Mouse (Mus musculus): ENCODE data around the gene Ice1. TPM values are rescaled to one million over a fixed set of nuclear protein-coding genes. Genes with fewer than 3 reads are reported as not detected.

Ice1 gene
- polyA plus RNA-seq, 1 experiment from 2014 or later: 28.9 TPM

DNA sequence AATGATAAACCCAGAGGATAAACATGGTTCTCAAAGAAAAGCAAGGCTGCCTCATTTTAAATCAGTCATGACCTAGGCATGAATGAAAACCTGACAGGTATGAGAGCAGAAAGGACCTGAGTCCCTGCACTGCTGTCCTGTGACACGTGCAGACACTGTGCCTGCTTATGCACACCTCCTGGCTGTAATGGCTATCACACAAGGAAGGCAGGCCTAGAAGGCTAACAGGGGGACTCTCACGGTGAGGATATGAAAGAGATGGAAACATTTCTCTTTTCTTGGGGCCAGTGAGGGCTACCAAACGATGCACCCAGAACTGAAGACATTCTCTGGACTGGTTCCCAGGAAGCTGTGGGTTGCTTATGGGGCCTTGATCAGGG is 6.6 kb upstream of the Ice1 start:
- Histone ChIP-seq H3K27ac (ENCODE audit: low read depth, low read length) (no peak overlapping the region), H3K27me3 (ENCODE audit: control insufficient read depth, insufficient read depth, low read length) (no peaks in the 10 kb centered on the region), H3K4me2 (no peak overlapping the region), H3K4me1 (ENCODE audit: control insufficient read depth, insufficient read depth, low read length) (no peaks in the 10 kb centered on the region), H3K36me3 (ENCODE audit: control insufficient read depth, insufficient read depth, low read length) (no peaks in the 10 kb centered on the region), H3K4me3 (ENCODE audit: low read depth, low read length) (no peak overlapping the region), H3K9me3 (ENCODE audit: control insufficient read depth, low read length) (no peaks in the 10 kb centered on the region), H3K9ac (ENCODE audit: low read length) (no peak overlapping the region)
- peak; percentile 54; the same call in 1 of the 2 replicates for ATAC-seq (ENCODE audit: low FRiP score)
- DNase-seq (ENCODE audit: low spot score, missing footprints): no peak
- WGBS: 40% methylated on average over 3 of the region's 3 CpGs

GRCm38 (mm10) chr13:70643408-70644082 is 6.1 kb upstream of the Ice1 start:
- WGBS: 22% methylated on average over 10 of the region's 10 CpGs
- H3K4me2 ChIP-seq: no peak overlapping the region
- H3K4me3 ChIP-seq (ENCODE audit: low read depth, low read length): no peak overlapping the region
- no peaks in the 10 kb centered on the region for H3K27me3 ChIP-seq (ENCODE audit: control insufficient read depth, insufficient read depth, low read length)
- H3K9me3 ChIP-seq (ENCODE audit: control insufficient read depth, low read length): no peaks in the 10 kb centered on the region
- no peak overlapping the region for H3K9ac ChIP-seq (ENCODE audit: low read length)
- H3K4me1 ChIP-seq (ENCODE audit: control insufficient read depth, insufficient read depth, low read length): no peaks in the 10 kb centered on the region
- H3K36me3 ChIP-seq (ENCODE audit: control insufficient read depth, insufficient read depth, low read length): no peaks in the 10 kb centered on the region
- DNase-seq (ENCODE audit: low spot score, missing footprints) (peak; percentile 97), ATAC-seq (ENCODE audit: low FRiP score) (peak; percentile 61)
- no peak overlapping the region for H3K27ac ChIP-seq (ENCODE audit: low read depth, low read length)

GRCm38 (mm10) chr13:70641941-70642340 is 4.5 kb upstream of the Ice1 start:
- Histone ChIP-seq H3K27me3 (ENCODE audit: control insufficient read depth, insufficient read depth, low read length) (no peaks in the 10 kb centered on the region), H3K36me3 (ENCODE audit: control insufficient read depth, insufficient read depth, low read length) (no peaks in the 10 kb centered on the region), H3K27ac (ENCODE audit: low read depth, low read length) (no peak overlapping the region), H3K4me3 (ENCODE audit: low read depth, low read length) (no peak overlapping the region), H3K9ac (ENCODE audit: low read length) (no peak overlapping the region), H3K4me1 (ENCODE audit: control insufficient read depth, insufficient read depth, low read length) (no peaks in the 10 kb centered on the region), H3K4me2 (no peak overlapping the region), H3K9me3 (ENCODE audit: control insufficient read depth, low read length) (no peaks in the 10 kb centered on the region)
- no peak for ATAC-seq (ENCODE audit: low FRiP score)
- DNase-seq (ENCODE audit: low spot score, missing footprints): no peak
- WGBS: 75% methylated on average over 4 of the region's 4 CpGs

- Histone ChIP-seq H3K9ac (ENCODE audit: low read length) (no peak overlapping the region), H3K4me1 (ENCODE audit: control insufficient read depth, insufficient read depth, low read length) (peaks cover 4% of the 10 kb centered on the region), H3K9me3 (ENCODE audit: control insufficient read depth, low read length) (no peaks in the 10 kb centered on the region), H3K36me3 (ENCODE audit: control insufficient read depth, insufficient read depth, low read length) (no peaks in the 10 kb centered on the region), H3K4me3 (ENCODE audit: low read depth, low read length) (no peak overlapping the region), H3K4me2 (no peak overlapping the region), H3K27ac (ENCODE audit: low read depth, low read length) (no peak overlapping the region), H3K27me3 (ENCODE audit: control insufficient read depth, insufficient read depth, low read length) (no peaks in the 10 kb centered on the region)
- 89% methylated on average over 5 of the region's 5 CpGs for WGBS
- ATAC-seq (ENCODE audit: low FRiP score) (no peak), DNase-seq (ENCODE audit: low spot score, missing footprints) (no peak)
These were observed 3.9 kb upstream of the Ice1 start for GRCm38 (mm10) chr13:70641381-70641780.

DNA sequence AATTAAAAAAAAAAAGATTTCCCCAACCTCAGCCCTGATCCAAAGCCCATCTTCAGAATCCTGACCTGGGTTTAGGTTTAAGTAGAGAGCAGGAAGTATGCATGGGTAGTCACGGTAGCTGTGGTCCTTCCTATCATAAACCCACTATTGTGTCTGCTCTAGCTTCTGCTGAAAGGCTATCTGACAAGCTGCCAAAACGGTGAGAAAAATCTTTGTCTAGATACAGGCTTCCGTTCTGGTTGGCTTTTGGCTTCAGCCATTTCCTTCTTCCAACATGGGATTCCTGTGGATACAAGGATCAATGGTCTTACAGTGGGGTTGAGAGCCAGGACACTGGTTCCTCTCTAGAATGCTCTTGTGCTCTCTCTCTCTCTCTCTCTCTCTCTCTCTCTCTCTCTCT is 2.2 kb upstream of the Ice1 start:
- DNase-seq (ENCODE audit: low spot score, missing footprints): no peak

DNA sequence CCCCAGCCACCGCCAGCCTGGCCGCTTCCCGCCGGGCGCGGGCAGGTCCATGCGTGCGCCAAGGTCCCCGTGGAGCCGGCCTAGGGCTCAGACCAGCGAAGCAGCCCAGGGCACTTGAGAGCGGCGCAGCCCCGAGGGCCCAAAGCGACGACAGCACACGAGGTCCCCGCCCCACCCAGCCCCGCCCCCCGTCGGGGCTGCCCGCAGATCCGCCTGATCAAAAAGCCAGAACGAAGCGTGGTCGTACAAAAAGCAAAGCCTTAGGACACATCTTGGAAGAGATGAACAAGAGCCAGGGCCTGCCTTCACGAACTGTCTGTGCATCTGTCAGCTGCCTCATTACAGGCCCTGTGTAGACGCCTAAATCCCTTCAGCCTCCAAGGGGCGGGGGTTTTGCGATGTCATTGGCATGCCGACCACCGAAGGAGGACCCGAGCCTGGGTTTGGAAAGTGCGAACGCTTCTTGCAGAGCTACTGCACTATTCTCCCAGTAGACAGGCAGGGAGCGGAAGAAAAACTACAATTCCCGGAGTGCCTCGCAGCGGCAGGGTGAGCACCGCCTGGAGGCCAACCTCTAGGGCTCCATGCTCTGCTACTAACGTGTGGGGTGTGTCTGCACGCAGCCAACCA is 343 bp upstream of the Ice1 start:
- WGBS: under 1% methylated on average over 42 of the region's 42 CpGs
- peaks cover 11% of the 10 kb centered on the region for H3K4me1 ChIP-seq (ENCODE audit: control insufficient read depth, insufficient read depth, low read length)
- no peaks in the 10 kb centered on the region for H3K27me3 ChIP-seq (ENCODE audit: control insufficient read depth, insufficient read depth, low read length)
- peak overlapping the region; percentile 72 for H3K4me2 ChIP-seq
- H3K4me3 ChIP-seq (ENCODE audit: low read depth, low read length): peak overlapping the region; percentile 84
- H3K27ac ChIP-seq (ENCODE audit: low read depth, low read length): peak overlapping the region; percentile 73
- DNase-seq (ENCODE audit: low spot score, missing footprints) (peak; percentile 100), ATAC-seq (ENCODE audit: low FRiP score) (peak; percentile 96)
- no peaks in the 10 kb centered on the region for H3K9me3 ChIP-seq (ENCODE audit: control insufficient read depth, low read length)
- no peaks in the 10 kb centered on the region for H3K36me3 ChIP-seq (ENCODE audit: control insufficient read depth, insufficient read depth, low read length)
- peak overlapping the region; percentile 82 for H3K9ac ChIP-seq (ENCODE audit: low read length)

More for the DNA sequence above, 2.2 kb upstream of the Ice1 start:
- H3K4me3 ChIP-seq (ENCODE audit: low read depth, low read length): no peak overlapping the region
- WGBS: 78% methylated on average over 3 of the region's 3 CpGs
- no peak overlapping the region for H3K27ac ChIP-seq (ENCODE audit: low read depth, low read length)
- no peak for ATAC-seq (ENCODE audit: low FRiP score)
- no peaks in the 10 kb centered on the region for H3K27me3 ChIP-seq (ENCODE audit: control insufficient read depth, insufficient read depth, low read length)
- H3K9me3 ChIP-seq (ENCODE audit: control insufficient read depth, low read length): no peaks in the 10 kb centered on the region
- peaks cover 11% of the 10 kb centered on the region for H3K4me1 ChIP-seq (ENCODE audit: control insufficient read depth, insufficient read depth, low read length)
- no peak overlapping the region for H3K9ac ChIP-seq (ENCODE audit: low read length)
- no peaks in the 10 kb centered on the region for H3K36me3 ChIP-seq (ENCODE audit: control insufficient read depth, insufficient read depth, low read length)
- no peak overlapping the region for H3K4me2 ChIP-seq

DNA sequence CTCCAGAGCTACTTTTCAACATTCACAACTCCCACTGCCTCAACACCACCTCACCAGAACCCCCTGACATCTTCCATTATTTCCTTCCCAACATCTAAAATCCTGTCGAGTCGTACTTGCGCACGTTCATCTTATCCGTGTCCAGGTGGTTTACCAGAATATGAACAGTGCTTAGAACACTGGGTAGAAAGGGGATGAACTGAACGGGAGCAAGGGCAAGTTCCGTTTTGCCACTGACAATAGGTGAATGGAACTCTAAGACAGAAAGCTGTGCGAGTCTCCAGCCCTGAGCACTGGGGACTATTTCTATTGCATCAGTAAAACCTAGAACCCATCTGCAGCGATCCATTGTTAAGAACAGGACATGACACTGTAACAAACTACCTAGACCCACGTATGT is 728 bp downstream of the Ice1 start:
- 29% methylated on average over 10 of the region's 10 CpGs for whole genome bisulfite sequencing
- ATAC-seq (ENCODE audit: low FRiP score): no peak
- Histone ChIP-seq H3K27ac (ENCODE audit: low read depth, low read length) (no peak overlapping the region), H3K27me3 (ENCODE audit: control insufficient read depth, insufficient read depth, low read length) (no peaks in the 10 kb centered on the region), H3K4me3 (ENCODE audit: low read depth, low read length) (peak overlapping the region; percentile 84), H3K4me2 (peak overlapping the region; percentile 72), H3K36me3 (ENCODE audit: control insufficient read depth, insufficient read depth, low read length) (no peaks in the 10 kb centered on the region), H3K9ac (ENCODE audit: low read length) (peak overlapping the region; percentile 82), H3K4me1 (ENCODE audit: control insufficient read depth, insufficient read depth, low read length) (peaks cover 11% of the 10 kb centered on the region), H3K9me3 (ENCODE audit: control insufficient read depth, low read length) (no peaks in the 10 kb centered on the region)
- peak; percentile 87 for DNase-seq (ENCODE audit: low spot score, missing footprints)

DNA sequence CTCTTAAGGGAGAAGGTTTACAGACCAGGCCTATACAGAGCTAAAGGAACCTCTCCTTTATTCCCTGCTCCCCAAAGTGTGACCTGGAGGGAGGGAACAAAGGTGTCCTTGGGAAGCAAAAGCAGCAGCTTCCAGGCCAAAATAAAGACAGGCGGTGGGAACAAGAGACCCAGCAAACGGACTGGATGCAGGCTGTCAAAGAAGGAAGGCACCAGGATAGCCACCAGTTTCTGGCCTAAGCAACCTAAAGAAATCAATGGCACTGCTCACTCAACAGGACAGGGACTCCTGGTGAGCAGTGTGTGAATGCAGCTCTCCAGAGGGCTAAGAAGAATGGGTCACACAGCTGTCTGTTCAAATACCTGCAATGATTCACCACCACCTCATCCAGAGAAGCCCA is 1.8 kb downstream of the Ice1 start:
- no peak overlapping the region for H3K27ac ChIP-seq (ENCODE audit: low read depth, low read length)
- H3K27me3 ChIP-seq (ENCODE audit: control insufficient read depth, insufficient read depth, low read length): no peaks in the 10 kb centered on the region
- H3K36me3 ChIP-seq (ENCODE audit: control insufficient read depth, insufficient read depth, low read length): no peaks in the 10 kb centered on the region
- no peak overlapping the region for H3K4me3 ChIP-seq (ENCODE audit: low read depth, low read length)
- H3K4me1 ChIP-seq (ENCODE audit: control insufficient read depth, insufficient read depth, low read length): peaks cover 11% of the 10 kb centered on the region
- WGBS: 59% methylated on average over 2 of the region's 2 CpGs
- ATAC-seq (ENCODE audit: low FRiP score) (no peak), DNase-seq (ENCODE audit: low spot score, missing footprints) (no peak)
- no peaks in the 10 kb centered on the region for H3K9me3 ChIP-seq (ENCODE audit: control insufficient read depth, low read length)
- H3K9ac ChIP-seq (ENCODE audit: low read length): no peak overlapping the region
- H3K4me2 ChIP-seq: 0 out of 2 replicates have a peak overlapping the region, but pooled peaks have one; percentile 4

DNA sequence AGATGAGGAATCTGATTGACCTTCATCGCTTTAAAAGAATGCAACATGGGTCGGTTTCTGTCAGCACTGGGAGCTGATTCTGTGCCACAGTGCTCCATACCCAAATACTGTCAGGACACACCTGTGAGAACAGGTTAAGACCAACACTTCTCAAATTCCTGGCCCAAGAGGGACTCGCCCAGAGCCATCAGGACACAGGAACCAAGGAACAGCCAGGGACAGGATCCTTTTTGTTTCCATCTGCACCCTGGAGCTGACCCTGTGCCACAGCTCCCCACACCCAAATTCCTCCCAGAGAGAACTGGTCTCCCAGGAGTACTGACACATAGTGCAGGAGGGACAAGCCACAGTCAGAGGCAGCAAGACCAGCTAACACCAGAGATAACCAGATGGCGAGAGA is 11.0 kb downstream of the Ice1 start:
- WGBS: 89% methylated on average over 4 of the region's 4 CpGs
- no peak for DNase-seq (ENCODE audit: low spot score, missing footprints)

More for the DNA sequence above, 11.0 kb downstream of the Ice1 start:
- Histone ChIP-seq H3K9ac (ENCODE audit: low read length) (no peak overlapping the region), H3K4me1 (ENCODE audit: control insufficient read depth, insufficient read depth, low read length) (no peaks in the 10 kb centered on the region), H3K4me3 (ENCODE audit: low read depth, low read length) (no peak overlapping the region), H3K4me2 (no peak overlapping the region), H3K27ac (ENCODE audit: low read depth, low read length) (no peak overlapping the region), H3K9me3 (ENCODE audit: control insufficient read depth, low read length) (no peaks in the 10 kb centered on the region), H3K27me3 (ENCODE audit: control insufficient read depth, insufficient read depth, low read length) (no peaks in the 10 kb centered on the region), H3K36me3 (ENCODE audit: control insufficient read depth, insufficient read depth, low read length) (no peaks in the 10 kb centered on the region)
- no peak for ATAC-seq (ENCODE audit: low FRiP score)

Data from midbrain, embryonic 11.5 days (tissue).